Mouse (Mus musculus): ENCODE measurements around the gene Prkag2. TPM values are rescaled to one million over a fixed set of nuclear protein-coding genes. Genes with fewer than 3 reads are reported as not detected.

Gene Prkag2
- total and polyA plus RNA-seq, 3 experiments = not detected

GRCm38 (mm10) chr5:24908820-24909716 is 191.4 kb downstream of the Prkag2 start:
- peaks cover 12% of the 10 kb centered on the region for H3K9me3 ChIP-seq (replicated peaks)
- no peak overlapping the region for H3K4me3 ChIP-seq (ENCODE audit: low read depth, low read length)
- TF ChIP-seq POLR2AphosphoS5 (IDR thresholded peaks at IDR 0.05; ENCODE audit: insufficient replicate concordance, low read depth, low read length) (no peak), TAL1 (conservative IDR thresholded peaks at IDR 0.05; ENCODE audit: low read depth, low read length) (no peak), CTCF (IDR thresholded peaks at IDR 0.05; ENCODE audit: low read depth, low read length) (no peak), GATA2 (IDR thresholded peaks at IDR 0.05; ENCODE audit: borderline replicate concordance, low read depth, low read length) (no peak), GATA1 (IDR thresholded peaks at IDR 0.05; ENCODE audit: borderline replicate concordance, low read length) (no peak)
- no peaks in the 10 kb centered on the region for H3K4me1 ChIP-seq (ENCODE audit: insufficient read depth, low read depth, low read length)
- H3K36me3 ChIP-seq (replicated peaks) = no peaks in the 10 kb centered on the region
- DNase-seq (ENCODE audit: low spot score) (no peak), ATAC-seq (ENCODE audit: extremely low read depth, insufficient number of reproducible peaks, low FRiP score, poor library complexity, severe bottlenecking) (no peak)
- peaks cover 7% of the 10 kb centered on the region; the same call in 1 of the 2 replicates for H3K27me3 ChIP-seq (ENCODE audit: insufficient read depth, low read length)

- Histone ChIP-seq H3K27me3 (ENCODE audit: insufficient read depth, low read length) (peaks cover 9% of the 10 kb centered on the region; the same call in 1 of the 2 replicates), H3K4me1 (ENCODE audit: insufficient read depth, low read depth, low read length) (no peaks in the 10 kb centered on the region), H3K9me3 (replicated peaks) (peaks cover 12% of the 10 kb centered on the region), H3K4me3 (ENCODE audit: low read depth, low read length) (no peak overlapping the region; the same call in 1 of the 2 replicates), H3K36me3 (replicated peaks) (no peaks in the 10 kb centered on the region)
- TF ChIP-seq TAL1 (conservative IDR thresholded peaks at IDR 0.05; ENCODE audit: low read depth, low read length) (no peak), GATA2 (IDR thresholded peaks at IDR 0.05; ENCODE audit: borderline replicate concordance, low read depth, low read length) (no peak), POLR2AphosphoS5 (IDR thresholded peaks at IDR 0.05; ENCODE audit: insufficient replicate concordance, low read depth, low read length) (no peak), CTCF (IDR thresholded peaks at IDR 0.05; ENCODE audit: low read depth, low read length) (no peak), GATA1 (IDR thresholded peaks at IDR 0.05; ENCODE audit: borderline replicate concordance, low read length) (no peak)
- no peak for ATAC-seq (ENCODE audit: extremely low read depth, insufficient number of reproducible peaks, low FRiP score, poor library complexity, severe bottlenecking)
- no peak for DNase-seq (ENCODE audit: low spot score)
These were observed 192.2 kb downstream of the Prkag2 start for GRCm38 (mm10) chr5:24908141-24908819.

GRCm38 (mm10) chr5:24907737-24908136 is 192.7 kb downstream of the Prkag2 start:
- H3K9me3 ChIP-seq (replicated peaks) = peaks cover 12% of the 10 kb centered on the region
- no peak for DNase-seq (ENCODE audit: low spot score)
- no peaks in the 10 kb centered on the region for H3K4me1 ChIP-seq (ENCODE audit: insufficient read depth, low read depth, low read length)
- H3K4me3 ChIP-seq (ENCODE audit: low read depth, low read length) = no peak overlapping the region; the same call in 1 of the 2 replicates
- ATAC-seq (ENCODE audit: extremely low read depth, insufficient number of reproducible peaks, low FRiP score, poor library complexity, severe bottlenecking) = no peak
- H3K36me3 ChIP-seq (replicated peaks) = no peaks in the 10 kb centered on the region
- no peak for TF ChIP-seq GATA1 (IDR thresholded peaks at IDR 0.05; ENCODE audit: borderline replicate concordance, low read length)
- no peak for TF ChIP-seq POLR2AphosphoS5 (IDR thresholded peaks at IDR 0.05; ENCODE audit: insufficient replicate concordance, low read depth, low read length)
- TF ChIP-seq GATA2 (IDR thresholded peaks at IDR 0.05; ENCODE audit: borderline replicate concordance, low read depth, low read length) = no peak
- H3K27me3 ChIP-seq (ENCODE audit: insufficient read depth, low read length) = peaks cover 9% of the 10 kb centered on the region; the same call in 1 of the 2 replicates

GRCm38 (mm10) chr5:24906844-24907243 is 193.6 kb downstream of the Prkag2 start:
- TF ChIP-seq GATA1 (IDR thresholded peaks at IDR 0.05; ENCODE audit: borderline replicate concordance, low read length) = no peak
- TF ChIP-seq GATA2 (IDR thresholded peaks at IDR 0.05; ENCODE audit: borderline replicate concordance, low read depth, low read length) = no peak
- TF ChIP-seq TAL1 (conservative IDR thresholded peaks at IDR 0.05; ENCODE audit: low read depth, low read length) = no peak
- TF ChIP-seq CTCF (IDR thresholded peaks at IDR 0.05; ENCODE audit: low read depth, low read length) = no peak
- no peak for TF ChIP-seq POLR2AphosphoS5 (IDR thresholded peaks at IDR 0.05; ENCODE audit: insufficient replicate concordance, low read depth, low read length)
- ATAC-seq (ENCODE audit: extremely low read depth, insufficient number of reproducible peaks, low FRiP score, poor library complexity, severe bottlenecking) = no peak

GRCm38 (mm10) chr5:24904941-24905340 is 195.5 kb downstream of the Prkag2 start:
- no peak for ATAC-seq (ENCODE audit: extremely low read depth, insufficient number of reproducible peaks, low FRiP score, poor library complexity, severe bottlenecking)
- TF ChIP-seq CTCF (IDR thresholded peaks at IDR 0.05; ENCODE audit: low read depth, low read length) (no peak), GATA2 (IDR thresholded peaks at IDR 0.05; ENCODE audit: borderline replicate concordance, low read depth, low read length) (no peak), POLR2AphosphoS5 (IDR thresholded peaks at IDR 0.05; ENCODE audit: insufficient replicate concordance, low read depth, low read length) (no peak), GATA1 (IDR thresholded peaks at IDR 0.05; ENCODE audit: borderline replicate concordance, low read length) (no peak), TAL1 (conservative IDR thresholded peaks at IDR 0.05; ENCODE audit: low read depth, low read length) (no peak)

More at GRCm38 (mm10) chr5:24906844-24907243, 193.6 kb downstream of the Prkag2 start:
- no peak for DNase-seq (ENCODE audit: low spot score)
- Histone ChIP-seq H3K27me3 (ENCODE audit: insufficient read depth, low read length) (peaks cover 9% of the 10 kb centered on the region; the same call in 1 of the 2 replicates), H3K4me1 (ENCODE audit: insufficient read depth, low read depth, low read length) (no peaks in the 10 kb centered on the region), H3K36me3 (replicated peaks) (no peaks in the 10 kb centered on the region), H3K9me3 (replicated peaks) (peaks cover 12% of the 10 kb centered on the region), H3K4me3 (ENCODE audit: low read depth, low read length) (no peak overlapping the region)

GRCm38 (mm10) chr5:24904423-24904822 is 196.0 kb downstream of the Prkag2 start:
- H3K4me3 ChIP-seq (ENCODE audit: low read depth, low read length) = no peak overlapping the region
- DNase-seq (ENCODE audit: low spot score) (no peak), ATAC-seq (ENCODE audit: extremely low read depth, insufficient number of reproducible peaks, low FRiP score, poor library complexity, severe bottlenecking) (no peak)
- H3K27me3 ChIP-seq (ENCODE audit: insufficient read depth, low read length) = peaks cover 11% of the 10 kb centered on the region; the same call in 1 of the 2 replicates
- no peaks in the 10 kb centered on the region for H3K4me1 ChIP-seq (ENCODE audit: insufficient read depth, low read depth, low read length)
- TF ChIP-seq CTCF (IDR thresholded peaks at IDR 0.05; ENCODE audit: low read depth, low read length) = no peak
- TF ChIP-seq POLR2AphosphoS5 (IDR thresholded peaks at IDR 0.05; ENCODE audit: insufficient replicate concordance, low read depth, low read length) = no peak
- TF ChIP-seq GATA2 (IDR thresholded peaks at IDR 0.05; ENCODE audit: borderline replicate concordance, low read depth, low read length) = no peak
- no peak for TF ChIP-seq GATA1 (IDR thresholded peaks at IDR 0.05; ENCODE audit: borderline replicate concordance, low read length)
- TF ChIP-seq TAL1 (conservative IDR thresholded peaks at IDR 0.05; ENCODE audit: low read depth, low read length) = no peak
- H3K9me3 ChIP-seq (replicated peaks) = peaks cover 12% of the 10 kb centered on the region
- no peaks in the 10 kb centered on the region for H3K36me3 ChIP-seq (replicated peaks)

More at GRCm38 (mm10) chr5:24904941-24905340, 195.5 kb downstream of the Prkag2 start:
- H3K4me1 ChIP-seq (ENCODE audit: insufficient read depth, low read depth, low read length) = no peaks in the 10 kb centered on the region
- peaks cover 11% of the 10 kb centered on the region; the same call in 1 of the 2 replicates for H3K27me3 ChIP-seq (ENCODE audit: insufficient read depth, low read length)
- no peaks in the 10 kb centered on the region for H3K36me3 ChIP-seq (replicated peaks)
- no peak overlapping the region for H3K4me3 ChIP-seq (ENCODE audit: low read depth, low read length)
- no peak for DNase-seq (ENCODE audit: low spot score)
- peaks cover 12% of the 10 kb centered on the region for H3K9me3 ChIP-seq (replicated peaks)

Measured in G1E (cell line).